Mouse (Mus musculus): ENCODE results near the gene Cbfa2t2. TPM values are rescaled to one million over a fixed set of nuclear protein-coding genes. Genes with fewer than 3 reads are reported as not detected.

Cbfa2t2 gene
- polyA plus RNA-seq, 1 experiment from 2014 or later, result 34.9 TPM

DNA sequence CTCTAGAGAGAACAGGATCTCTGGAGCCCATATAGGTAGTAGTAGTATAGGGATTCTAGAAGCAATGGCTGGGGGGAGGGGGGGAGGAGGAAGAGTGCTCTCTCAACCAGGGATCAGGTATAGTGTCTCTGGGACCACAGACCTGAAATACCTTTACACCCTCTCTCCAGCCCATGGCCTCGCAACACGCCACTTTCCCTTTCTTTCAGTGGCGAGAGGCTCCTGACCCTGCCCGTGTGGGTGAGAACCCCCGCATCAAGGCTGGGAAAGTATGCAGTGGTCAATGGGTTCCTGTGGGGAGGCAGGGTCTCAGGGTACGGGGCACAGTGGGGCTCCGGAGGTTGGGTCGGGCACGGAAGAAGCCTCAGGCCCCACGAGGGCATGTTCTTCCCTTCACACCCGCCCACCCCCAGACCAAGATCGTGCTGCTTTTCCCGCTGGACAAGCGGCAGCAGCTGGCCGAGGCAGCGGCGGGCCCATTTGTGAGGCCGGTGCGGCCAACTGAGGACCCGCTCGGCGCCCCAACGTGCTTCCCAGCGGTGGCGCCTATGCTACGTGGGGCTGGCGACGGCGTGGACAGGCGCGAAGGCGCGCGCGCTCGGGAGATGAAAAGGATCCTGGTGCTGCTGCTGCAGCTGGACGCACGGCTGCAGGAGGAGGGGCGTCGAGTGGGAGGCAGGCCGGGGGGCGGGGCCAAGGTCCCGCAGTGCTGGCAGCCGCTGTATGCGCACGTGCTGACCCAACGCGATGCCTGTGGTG lies 113.0 kb downstream of the Cbfa2t2 start:
- peaks cover 14% of the 10 kb centered on the region for H3K27me3 ChIP-seq (ENCODE audit: control insufficient read depth, insufficient read depth, low read depth, low read length)
- peak overlapping the region; percentile 59 for H3K9ac ChIP-seq (ENCODE audit: low read length)
- peak overlapping the region; percentile 48 for H3K4me3 ChIP-seq (ENCODE audit: low read length)

DNA sequence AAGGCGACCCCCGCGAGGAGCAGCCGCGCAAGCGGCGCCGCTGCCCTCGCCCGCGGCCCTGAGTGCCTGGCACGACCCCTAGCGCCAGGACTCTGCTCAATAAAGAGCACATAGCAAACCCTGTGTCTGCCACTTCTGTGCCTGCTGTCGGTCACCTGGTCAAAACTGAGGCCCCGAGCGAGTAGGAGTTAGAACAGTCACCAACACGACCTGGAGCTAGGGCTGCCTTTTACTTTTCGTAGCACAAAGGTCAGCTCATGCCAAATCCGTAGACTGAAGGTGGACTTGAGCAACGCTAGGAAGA lies 113.6 kb downstream of the Cbfa2t2 start:
- Histone ChIP-seq H3K36me3 (ENCODE audit: control insufficient read depth, insufficient read depth, low read length) (no peaks in the 10 kb centered on the region), H3K9ac (ENCODE audit: low read length) (no peak overlapping the region), H3K27ac (ENCODE audit: low read length) (no peak overlapping the region), H3K4me1 (replicated peaks; ENCODE audit: control insufficient read depth, insufficient read depth, low read length) (peaks cover 20% of the 10 kb centered on the region), H3K27me3 (ENCODE audit: control insufficient read depth, insufficient read depth, low read depth, low read length) (peaks cover 14% of the 10 kb centered on the region), H3K9me3 (ENCODE audit: control insufficient read depth, low read length) (no peaks in the 10 kb centered on the region), H3K4me3 (ENCODE audit: low read length) (peak overlapping the region; percentile 48), H3K4me2 (ENCODE audit: low read depth, low read length) (peak overlapping the region; percentile 95)
- 12% methylated on average over 20 of the region's 20 CpGs for WGBS
- no peak for ATAC-seq (ENCODE audit: low read depth)

More for the DNA sequence above, 113.0 kb downstream of the Cbfa2t2 start:
- 3% methylated on average over 47 of the region's 48 CpGs for WGBS
- H3K4me1 ChIP-seq (replicated peaks; ENCODE audit: control insufficient read depth, insufficient read depth, low read length), result peaks cover 20% of the 10 kb centered on the region
- H3K36me3 ChIP-seq (ENCODE audit: control insufficient read depth, insufficient read depth, low read length), result no peaks in the 10 kb centered on the region
- ATAC-seq (ENCODE audit: low read depth), result peak; percentile 71
- H3K27ac ChIP-seq (ENCODE audit: low read length), result no peak overlapping the region
- peak overlapping the region; percentile 95 for H3K4me2 ChIP-seq (ENCODE audit: low read depth, low read length)
- no peaks in the 10 kb centered on the region for H3K9me3 ChIP-seq (ENCODE audit: control insufficient read depth, low read length)

DNA sequence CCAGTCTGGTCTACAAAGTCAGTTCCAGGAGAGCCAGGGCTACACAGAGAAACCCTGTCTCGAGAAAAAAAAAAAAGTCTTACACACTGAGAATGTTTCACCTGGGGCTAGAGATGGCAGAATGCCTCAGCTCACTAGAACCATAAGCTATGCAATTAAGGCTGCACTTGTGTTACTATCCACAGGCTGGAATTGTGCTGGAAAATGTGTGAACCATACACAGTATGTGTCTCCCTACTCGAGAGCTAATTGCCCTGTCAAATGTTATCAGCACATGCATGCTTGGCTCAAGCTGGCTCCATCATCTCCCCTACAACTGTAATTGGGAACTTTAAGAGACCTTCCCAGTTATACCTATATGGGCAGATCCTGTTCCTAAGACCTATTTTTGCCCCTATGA lies 114.7 kb downstream of the Cbfa2t2 start:
- H3K4me1 ChIP-seq (replicated peaks; ENCODE audit: control insufficient read depth, insufficient read depth, low read length), result peaks cover 20% of the 10 kb centered on the region
- H3K9me3 ChIP-seq (ENCODE audit: control insufficient read depth, low read length), result no peaks in the 10 kb centered on the region
- 70% methylated on average over 2 of the region's 2 CpGs for WGBS

DNA sequence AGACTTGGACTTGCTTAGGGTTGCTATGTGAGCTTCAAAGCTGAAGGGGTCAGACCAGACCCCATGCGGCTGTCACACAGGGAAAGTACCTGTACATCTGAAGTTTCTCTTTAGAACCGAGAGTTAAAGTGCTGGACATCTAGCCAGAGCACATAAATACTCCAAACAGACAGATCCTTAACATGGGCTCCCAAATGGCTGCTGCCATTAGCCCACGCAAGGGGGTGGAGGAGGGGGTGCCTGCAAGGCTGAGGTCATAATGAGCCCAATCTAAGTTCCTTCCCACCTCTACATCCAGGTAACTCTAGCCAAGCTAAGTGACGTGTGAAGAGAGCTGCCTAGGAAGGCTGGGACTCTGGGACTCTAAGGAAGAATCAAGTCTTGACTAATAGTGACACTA lies 115.2 kb downstream of the Cbfa2t2 start, which contains the start of gene Actl10:
Gene Actl10, plus strand, starts transcription at position 301 of the 400 bp plus-strand sequence.
- H3K27me3 ChIP-seq (ENCODE audit: control insufficient read depth, insufficient read depth, low read depth, low read length), result peaks cover 14% of the 10 kb centered on the region
- peaks cover 20% of the 10 kb centered on the region for H3K4me1 ChIP-seq (replicated peaks; ENCODE audit: control insufficient read depth, insufficient read depth, low read length)
- WGBS, result 78% methylated on average over 4 of the region's 4 CpGs
- peak within 1 kb of the TSS; percentile 18 for H3K4me3 ChIP-seq (ENCODE audit: low read length)
- no peak within 1 kb of the TSS for H3K27ac ChIP-seq (ENCODE audit: low read length)
- peak within 1 kb of the TSS; percentile 12 for H3K9ac ChIP-seq (ENCODE audit: low read length)
- no peak for ATAC-seq (ENCODE audit: low read depth)
- no peaks in the 10 kb centered on the region for H3K36me3 ChIP-seq (ENCODE audit: control insufficient read depth, insufficient read depth, low read length)
- H3K9me3 ChIP-seq (ENCODE audit: control insufficient read depth, low read length), result no peaks in the 10 kb centered on the region
- H3K4me2 ChIP-seq (ENCODE audit: low read depth, low read length), result peak within 1 kb of the TSS; percentile 49

More for the DNA sequence above, 114.7 kb downstream of the Cbfa2t2 start:
- H3K27me3 ChIP-seq (ENCODE audit: control insufficient read depth, insufficient read depth, low read depth, low read length), result peaks cover 14% of the 10 kb centered on the region
- no peaks in the 10 kb centered on the region for H3K36me3 ChIP-seq (ENCODE audit: control insufficient read depth, insufficient read depth, low read length)
- no peak for ATAC-seq (ENCODE audit: low read depth)
- H3K9ac ChIP-seq (ENCODE audit: low read length), result no peak overlapping the region
- no peak overlapping the region for H3K27ac ChIP-seq (ENCODE audit: low read length)
- H3K4me3 ChIP-seq (ENCODE audit: low read length), result no peak overlapping the region
- no peak overlapping the region for H3K4me2 ChIP-seq (ENCODE audit: low read depth, low read length)

DNA sequence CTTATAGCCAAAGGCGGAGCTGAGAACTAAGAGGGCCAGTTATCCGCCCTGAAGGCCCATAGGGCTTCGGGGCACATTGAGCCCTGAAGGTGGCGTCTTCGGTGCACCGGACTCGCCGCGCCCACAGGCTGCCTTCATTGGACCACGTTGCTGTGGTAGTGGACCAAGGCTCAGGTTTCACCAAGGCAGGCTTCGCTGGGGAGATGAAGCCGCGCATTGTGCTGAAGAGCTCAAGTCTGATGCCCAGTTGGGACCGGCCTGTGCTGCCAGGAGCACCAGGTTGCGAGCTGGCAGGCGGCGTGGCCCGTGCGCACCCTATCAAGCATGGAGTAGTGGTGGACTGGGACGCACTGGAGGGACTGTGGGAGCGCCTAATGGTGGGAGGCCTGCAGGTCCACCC lies 115.6 kb downstream of the Cbfa2t2 start:
- Histone ChIP-seq H3K27ac (ENCODE audit: low read length) (no peak overlapping the region), H3K9me3 (ENCODE audit: control insufficient read depth, low read length) (no peaks in the 10 kb centered on the region), H3K4me2 (ENCODE audit: low read depth, low read length) (peak overlapping the region; percentile 49), H3K4me3 (ENCODE audit: low read length) (peak overlapping the region; percentile 18), H3K4me1 (replicated peaks; ENCODE audit: control insufficient read depth, insufficient read depth, low read length) (peaks cover 20% of the 10 kb centered on the region), H3K36me3 (ENCODE audit: control insufficient read depth, insufficient read depth, low read length) (no peaks in the 10 kb centered on the region), H3K9ac (ENCODE audit: low read length) (peak overlapping the region; percentile 12), H3K27me3 (ENCODE audit: control insufficient read depth, insufficient read depth, low read depth, low read length) (peaks cover 14% of the 10 kb centered on the region)
- WGBS, result 39% methylated on average over 21 of the region's 21 CpGs
- ATAC-seq (ENCODE audit: low read depth), result no peak

DNA sequence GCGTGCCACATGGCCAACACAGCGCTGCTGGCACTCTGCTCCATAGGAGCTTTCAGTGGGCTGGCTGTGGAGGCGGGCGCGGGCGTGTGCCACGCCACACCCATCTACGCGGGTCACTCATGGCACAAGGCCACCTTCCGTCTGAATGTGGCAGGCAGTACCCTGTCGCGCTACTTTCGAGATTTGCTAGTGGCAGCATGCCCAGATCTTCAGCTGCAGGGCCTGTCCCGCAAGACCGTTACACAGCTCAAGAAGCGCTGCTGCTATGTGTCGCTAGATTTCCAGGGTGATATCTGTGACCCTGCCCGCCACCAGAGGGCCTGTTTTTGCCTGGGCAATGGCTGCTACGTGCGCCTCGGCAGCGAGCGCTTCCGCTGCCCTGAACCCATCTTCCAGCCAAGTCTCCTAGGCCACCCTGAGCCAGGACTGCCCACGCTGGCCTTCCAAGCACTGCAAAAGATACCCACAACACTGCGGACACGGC lies 116.2 kb downstream of the Cbfa2t2 start:
- peak overlapping the region; percentile 18 for H3K4me3 ChIP-seq (ENCODE audit: low read length)
- peak overlapping the region; percentile 49 for H3K4me2 ChIP-seq (ENCODE audit: low read depth, low read length)
- peak overlapping the region; percentile 12 for H3K9ac ChIP-seq (ENCODE audit: low read length)
- H3K4me1 ChIP-seq (replicated peaks; ENCODE audit: control insufficient read depth, insufficient read depth, low read length), result peaks cover 24% of the 10 kb centered on the region
- 15% methylated on average over 27 of the region's 27 CpGs for WGBS
- peaks cover 14% of the 10 kb centered on the region for H3K27me3 ChIP-seq (ENCODE audit: control insufficient read depth, insufficient read depth, low read depth, low read length)
- no peaks in the 10 kb centered on the region for H3K36me3 ChIP-seq (ENCODE audit: control insufficient read depth, insufficient read depth, low read length)
- peak; percentile 74 for ATAC-seq (ENCODE audit: low read depth)
- no peak overlapping the region for H3K27ac ChIP-seq (ENCODE audit: low read length)
- H3K9me3 ChIP-seq (ENCODE audit: control insufficient read depth, low read length), result no peaks in the 10 kb centered on the region

DNA sequence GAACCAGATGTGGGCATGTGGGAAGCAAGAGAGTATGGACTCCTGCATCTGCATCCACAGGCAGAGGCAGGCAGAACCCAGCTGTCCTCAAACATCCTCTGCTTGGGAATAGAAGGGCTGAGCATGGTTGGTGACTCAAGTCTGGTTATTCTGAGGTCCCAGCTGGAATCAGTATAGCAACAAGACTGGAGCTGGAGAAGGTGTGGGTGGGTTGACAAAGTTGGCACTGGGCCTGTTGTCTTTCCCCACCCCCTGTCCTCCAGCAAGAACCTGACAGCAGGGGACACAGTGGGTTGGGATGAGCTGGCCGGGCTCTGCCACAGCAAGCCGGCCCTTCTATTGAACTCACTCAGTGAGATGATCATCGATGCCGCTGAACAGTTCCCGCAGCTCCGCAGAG lies 119.0 kb downstream of the Cbfa2t2 start:
- H3K4me2 ChIP-seq (ENCODE audit: low read depth, low read length), result no peak overlapping the region
- peaks cover 14% of the 10 kb centered on the region for H3K27me3 ChIP-seq (ENCODE audit: control insufficient read depth, insufficient read depth, low read depth, low read length)
- no peak overlapping the region for H3K9ac ChIP-seq (ENCODE audit: low read length)
- H3K4me3 ChIP-seq (ENCODE audit: low read length), result no peak overlapping the region
- H3K9me3 ChIP-seq (ENCODE audit: control insufficient read depth, low read length), result no peaks in the 10 kb centered on the region
- H3K36me3 ChIP-seq (ENCODE audit: control insufficient read depth, insufficient read depth, low read length), result no peaks in the 10 kb centered on the region; the same call in 1 of the 2 replicates
- peaks cover 27% of the 10 kb centered on the region for H3K4me1 ChIP-seq (replicated peaks; ENCODE audit: control insufficient read depth, insufficient read depth, low read length)
- H3K27ac ChIP-seq (ENCODE audit: low read length), result no peak overlapping the region
- no peak for ATAC-seq (ENCODE audit: low read depth)
- WGBS, result 80% methylated on average over 6 of the region's 6 CpGs

DNA sequence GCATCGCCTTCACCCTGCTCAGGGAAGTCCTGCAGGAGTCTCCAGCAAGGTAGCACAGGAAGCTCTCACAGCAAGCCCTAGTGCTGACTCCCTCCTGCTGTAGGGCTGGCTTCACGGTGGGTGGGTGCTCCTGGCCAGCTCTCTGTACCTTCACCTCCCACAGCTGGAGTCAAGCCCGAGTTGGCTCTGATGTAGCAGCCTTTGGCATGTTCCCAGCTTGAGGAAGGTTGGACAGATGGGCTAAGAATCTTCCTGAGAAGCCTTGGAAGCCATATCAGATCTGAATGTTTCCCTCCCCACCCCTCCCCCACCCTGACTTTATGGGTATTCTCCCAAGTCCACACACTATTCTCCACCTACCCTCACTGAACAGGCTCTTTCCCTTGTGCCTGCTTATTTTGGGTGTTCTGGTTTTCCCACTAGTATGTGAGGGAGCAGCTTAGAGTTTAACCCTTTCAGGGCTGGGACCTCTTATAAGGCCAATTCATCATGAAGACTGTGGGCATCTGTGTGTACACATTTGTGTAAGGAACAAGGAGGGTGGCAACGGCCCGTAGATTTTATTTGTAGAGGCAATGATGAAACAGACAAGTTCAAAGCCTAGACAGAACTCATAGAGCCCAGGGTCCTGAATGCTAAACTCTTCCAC lies 121.0 kb downstream of the Cbfa2t2 start:
- no peak overlapping the region for H3K4me3 ChIP-seq (ENCODE audit: low read length)
- no peak overlapping the region for H3K27ac ChIP-seq (ENCODE audit: low read length)
- no peaks in the 10 kb centered on the region for H3K9me3 ChIP-seq (ENCODE audit: control insufficient read depth, low read length)
- peaks cover 20% of the 10 kb centered on the region for H3K4me1 ChIP-seq (replicated peaks; ENCODE audit: control insufficient read depth, insufficient read depth, low read length)
- H3K9ac ChIP-seq (ENCODE audit: low read length), result no peak overlapping the region
- no peak overlapping the region for H3K4me2 ChIP-seq (ENCODE audit: low read depth, low read length)
- no peaks in the 10 kb centered on the region for H3K27me3 ChIP-seq (ENCODE audit: control insufficient read depth, insufficient read depth, low read depth, low read length)
- no peak for ATAC-seq (ENCODE audit: low read depth)
- WGBS, result 35% methylated on average over 5 of the region's 5 CpGs
- H3K36me3 ChIP-seq (ENCODE audit: control insufficient read depth, insufficient read depth, low read length), result peaks cover 7% of the 10 kb centered on the region; the same call in 1 of the 2 replicates

DNA sequence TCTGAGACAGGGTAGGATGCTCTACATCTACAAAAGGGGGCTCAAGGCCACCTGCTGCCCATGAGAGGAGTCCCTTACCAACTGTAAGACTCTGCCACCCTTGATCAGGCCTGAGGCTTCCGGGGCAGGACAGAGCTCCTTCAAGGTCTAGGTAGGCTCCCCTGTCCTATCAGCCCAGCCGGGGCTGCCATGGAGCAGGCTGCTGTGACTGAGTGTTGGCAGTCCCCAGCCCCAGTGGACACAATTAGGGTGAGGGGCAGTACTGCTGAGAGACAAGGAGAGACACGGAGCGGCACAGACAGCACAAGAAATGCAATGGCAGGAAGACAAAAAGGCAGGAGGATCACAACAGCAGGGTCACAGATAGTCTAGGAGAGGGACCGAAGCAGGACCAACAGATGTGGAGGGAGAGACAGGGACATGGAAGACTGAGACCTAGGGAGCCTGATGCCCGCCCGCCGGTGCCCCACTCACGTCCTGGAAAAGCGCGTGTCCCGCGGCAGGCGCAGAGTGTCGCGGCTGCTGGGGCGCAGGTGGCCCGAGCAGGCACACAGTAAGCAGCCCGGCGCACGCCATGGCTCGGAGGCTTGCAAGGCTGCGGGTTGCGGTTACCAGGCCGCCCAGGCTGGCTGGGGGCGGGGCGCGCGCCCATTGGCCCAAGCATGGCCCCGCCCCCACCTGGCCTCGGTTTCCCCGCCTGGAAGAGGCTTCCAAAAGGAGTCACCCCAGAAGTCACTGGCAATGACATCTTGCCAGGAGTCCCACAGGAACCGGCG lies 122.2 kb downstream of the Cbfa2t2 start, which contains the start of gene Necab3:
Gene Necab3, minus strand, starts transcription at position 627 of the 776 bp plus-strand sequence.
- peak within 1 kb of the TSS; percentile 13; the same call in 1 of the 2 replicates for H3K9ac ChIP-seq (ENCODE audit: low read length)
- H3K27ac ChIP-seq (ENCODE audit: low read length), result no peak within 1 kb of the TSS
- no peaks in the 10 kb centered on the region for H3K27me3 ChIP-seq (ENCODE audit: control insufficient read depth, insufficient read depth, low read depth, low read length)
- 12% methylated on average over 34 of the region's 34 CpGs for WGBS
- peak within 1 kb of the TSS; percentile 27 for H3K4me3 ChIP-seq (ENCODE audit: low read length)
- peak; percentile 37; the same call in 1 of the 2 replicates for ATAC-seq (ENCODE audit: low read depth)
- peak within 1 kb of the TSS; percentile 55 for H3K4me2 ChIP-seq (ENCODE audit: low read depth, low read length)
- peaks cover 14% of the 10 kb centered on the region for H3K4me1 ChIP-seq (replicated peaks; ENCODE audit: control insufficient read depth, insufficient read depth, low read length)
- peaks cover 16% of the 10 kb centered on the region for H3K36me3 ChIP-seq (ENCODE audit: control insufficient read depth, insufficient read depth, low read length)
- no peaks in the 10 kb centered on the region for H3K9me3 ChIP-seq (ENCODE audit: control insufficient read depth, low read length)

All from lung, embryonic 16.5 days (tissue).